Mouse (Mus musculus) kidney, adult 8-10 months (tissue): ENCODE results near the gene Erc2.

Source experiments
- DNase-seq, 2 experiments: peaks; one replicate each; pipeline ENCODE4 v3.0.0; 2022

Gene Erc2

GRCm38 (mm10) chr14:28512805-28513590, 890.8 kb downstream of the Erc2 start:
- no peak for DNase-seq

DNA sequence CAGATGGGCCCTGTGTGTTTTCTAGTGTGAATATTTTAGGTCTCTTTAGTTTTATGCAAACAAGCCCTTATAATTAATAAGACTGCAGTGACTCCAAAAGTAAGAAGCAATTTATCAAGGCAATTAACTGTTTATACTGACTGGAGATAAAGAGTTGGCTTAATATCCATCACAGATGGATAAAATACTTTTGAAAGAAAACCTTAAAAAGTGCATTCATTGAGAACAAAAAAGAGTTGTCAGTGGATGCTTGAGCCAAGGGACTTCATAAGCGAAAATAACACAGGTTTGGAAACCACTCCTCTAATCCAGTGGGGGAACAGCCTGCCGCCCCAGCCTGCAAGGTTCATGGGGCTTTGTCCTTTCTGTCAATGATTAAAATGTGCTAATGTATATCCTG, 891.9 kb downstream of the Erc2 start:
- DNase-seq = no peak

DNA sequence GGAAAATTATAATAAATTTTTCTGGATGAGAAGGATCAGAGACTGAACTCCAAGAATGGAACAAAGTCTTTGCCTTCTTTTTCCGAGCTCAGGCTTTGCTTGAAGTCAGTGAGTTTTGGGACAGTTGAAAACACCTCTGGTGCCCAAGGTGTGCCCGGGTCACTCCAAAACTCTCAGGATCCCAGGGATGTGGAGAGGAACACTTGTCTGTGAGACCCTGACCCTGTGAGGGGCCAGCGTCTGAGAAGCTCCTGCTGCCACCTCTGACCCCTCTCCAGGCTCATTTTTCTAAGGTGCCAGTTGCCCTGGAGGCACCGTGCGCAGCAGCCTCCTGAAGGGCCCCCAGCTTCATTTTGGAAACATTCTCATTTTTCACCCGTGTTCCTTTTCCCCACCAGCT, 893.1 kb downstream of the Erc2 start:
- DNase-seq = no peak

GRCm38 (mm10) chr14:28517631-28518560, 895.7 kb downstream of the Erc2 start:
- DNase-seq = no peak

DNA sequence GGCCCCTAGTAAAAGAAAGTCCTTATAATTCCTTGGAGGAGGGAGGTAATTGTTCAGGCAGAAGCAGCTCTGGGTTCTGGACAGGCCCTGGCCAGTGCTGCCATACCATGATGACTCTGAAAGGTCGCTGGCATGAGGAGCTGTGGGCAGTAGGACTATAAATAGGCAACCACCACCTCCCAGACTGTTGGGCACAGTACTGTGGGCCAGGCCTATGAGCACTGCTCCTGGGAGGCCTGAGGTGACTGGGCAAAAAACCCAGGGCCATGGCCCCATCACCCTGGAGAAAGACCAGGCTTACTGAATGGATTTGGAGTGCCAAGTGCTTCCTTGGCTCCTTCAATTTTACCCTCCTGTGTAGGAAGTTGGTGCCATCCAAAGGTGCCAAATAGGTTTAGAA, 898.9 kb downstream of the Erc2 start:
- no peak for DNase-seq

- DNase-seq = no peak
Measured at GRCm38 (mm10) chr14:28522611-28523010, 900.4 kb downstream of the Erc2 start.

GRCm38 (mm10) chr14:28525566-28525965, 903.3 kb downstream of the Erc2 start:
- DNase-seq = no peak
